Mouse (Mus musculus) myocyte (in vitro differentiated cells): ENCODE measurements at regions not wholly inside any gene's neighbourhood (a gene's known extent, or its start where the extent isn't known, plus 50 kb on each side); places are given as distances from the start of the nearest gene placed in this dataset.

Source experiments
- H3K27me3 ChIP-seq: one replicate; pipeline ENCODE4 v1.6.1; 2011; ENCODE audit not compliant: control insufficient read depth, insufficient read depth, insufficient read length
- H3K36me3 ChIP-seq: one replicate; pipeline ENCODE4 v1.6.1; 2011; ENCODE audit not compliant: control insufficient read depth, insufficient read depth
- H3K4me2 ChIP-seq: one replicate; pipeline ENCODE4 v1.6.1; 2011; ENCODE audit warnings: low read depth, control low read depth
- H3K4me3 ChIP-seq: one replicate; pipeline ENCODE4 v1.5.1; 2011; ENCODE audit warnings: mild to moderate bottlenecking, control low read depth, moderate library complexity
- H3K79me2 ChIP-seq: one replicate; pipeline ENCODE4 v1.6.1; 2011; ENCODE audit not compliant: control insufficient read depth, insufficient read depth
- H3ac ChIP-seq: one replicate; pipeline ENCODE4 v1.6.1; 2011; ENCODE audit not compliant: control insufficient read depth, insufficient read length
- CEBPB ChIP-seq: IDR thresholded peaks from 2 replicates; pipeline ENCODE4 v1.6.1; 2011; ENCODE audit warnings: mild to moderate bottlenecking, moderate library complexity; ENCODE audit not compliant: poor library complexity, insufficient read depth, severe bottlenecking
- E2F4 ChIP-seq: IDR thresholded peaks from one replicate; pipeline ENCODE4 v1.6.1; 2011; ENCODE audit warnings: mild to moderate bottlenecking, control low read depth, moderate library complexity; ENCODE audit not compliant: insufficient read depth
- MAX ChIP-seq: IDR thresholded peaks from one replicate; pipeline ENCODE4 v1.6.1; 2011; ENCODE audit warnings: low read depth, mild to moderate bottlenecking, control low read depth
- MYOD1 ChIP-seq, 3 experiments: IDR thresholded peaks; one replicate each; pipeline ENCODE4 v1.6.1; 2011; ENCODE audit warnings: control low read depth in 2 of 3, low read depth in 2 of 3, mild to moderate bottlenecking in 2 of 3, moderate library complexity in 1 of 3; ENCODE audit not compliant: insufficient read length in 2 of 3, control insufficient read depth in 1 of 3
- MYOG ChIP-seq, 3 experiments: IDR thresholded peaks; one replicate each; pipeline ENCODE4 v1.6.1; 2011; ENCODE audit warnings: control low read depth in 2 of 3, low read depth in 2 of 3, mild to moderate bottlenecking in 2 of 3; ENCODE audit not compliant: insufficient read length in 2 of 3, control insufficient read depth in 1 of 3, insufficient read depth in 1 of 3
- POLR2A ChIP-seq: IDR thresholded peaks from one replicate; pipeline ENCODE4 v1.6.1; 2011; ENCODE audit warnings: low read depth, mild to moderate bottlenecking, control low read depth, moderate library complexity; ENCODE audit not compliant: insufficient read length
- POLR2AphosphoS2 ChIP-seq: IDR thresholded peaks from one replicate; pipeline ENCODE4 v1.6.1; 2011; ENCODE audit warnings: low read depth, control low read depth; ENCODE audit not compliant: insufficient read length
- REST ChIP-seq: IDR thresholded peaks from one replicate; pipeline ENCODE4 v1.6.1; 2011; ENCODE audit warnings: mild to moderate bottlenecking, control low read depth, moderate library complexity; ENCODE audit not compliant: insufficient read depth, insufficient read length
- SRF ChIP-seq: IDR thresholded peaks from one replicate; pipeline ENCODE4 v1.6.1; 2011; ENCODE audit warnings: low read depth; ENCODE audit not compliant: control insufficient read depth, insufficient read length
- TCF12 ChIP-seq: IDR thresholded peaks from one replicate; pipeline ENCODE4 v1.6.1; 2011; ENCODE audit warnings: mild to moderate bottlenecking, control low read depth; ENCODE audit not compliant: poor library complexity, insufficient read depth, severe bottlenecking
- TCF3 ChIP-seq: IDR thresholded peaks from one replicate; pipeline ENCODE4 v1.6.1; 2011; ENCODE audit warnings: low read depth, control low read depth; ENCODE audit not compliant: insufficient read length
- USF1 ChIP-seq: IDR thresholded peaks from one replicate; pipeline ENCODE4 v1.6.1; 2011; ENCODE audit warnings: low read depth, mild to moderate bottlenecking, control low read depth, moderate library complexity

- no peaks in the 10 kb centered on the region for H3K36me3 ChIP-seq
- no peaks in the 10 kb centered on the region for H3K79me2 ChIP-seq
- H3K27me3 ChIP-seq = no peaks in the 10 kb centered on the region
- no peak overlapping the region for H3K4me2 ChIP-seq
- H3K4me3 ChIP-seq = no peak overlapping the region
- H3ac ChIP-seq = no peak overlapping the region
- TF ChIP-seq E2F4 = no peak
- TF ChIP-seq POLR2A = no peak
- TF ChIP-seq TCF3 = no peak
- TF ChIP-seq MYOG (IDR thresholded peaks at IDR 0.05; ENCODE audit: control insufficient read depth in 1 of 3, insufficient read depth in 1 of 3, insufficient read length in 2 of 3, low read depth in 2 of 3) = no peak
- no peak for TF ChIP-seq TCF12
- TF ChIP-seq MAX = no peak
- TF ChIP-seq POLR2AphosphoS2 = no peak
- no peak for TF ChIP-seq SRF
- no peak for TF ChIP-seq REST
- no peak for TF ChIP-seq CEBPB
- no peak for TF ChIP-seq MYOD1 (IDR thresholded peaks at IDR 0.05; ENCODE audit: control insufficient read depth in 1 of 3, insufficient read length in 2 of 3, low read depth in 2 of 3)
- no peak for TF ChIP-seq USF1
Measured at GRCm38 (mm10) chr10:117947911-117948310, 102.1 kb upstream of the Rap1b start.

GRCm38 (mm10) chr10:117952116-117953025 is 106.5 kb upstream of the Rap1b start:
- H3K4me2 ChIP-seq = no peak overlapping the region
- TF ChIP-seq MYOG (IDR thresholded peaks at IDR 0.05; ENCODE audit: control insufficient read depth in 1 of 3, insufficient read depth in 1 of 3, insufficient read length in 2 of 3, low read depth in 2 of 3) (no peak), MAX (no peak), CEBPB (no peak), TCF3 (no peak), REST (no peak), POLR2A (no peak), POLR2AphosphoS2 (no peak), MYOD1 (IDR thresholded peaks at IDR 0.05; ENCODE audit: control insufficient read depth in 1 of 3, insufficient read length in 2 of 3, low read depth in 2 of 3) (no peak), E2F4 (no peak), TCF12 (no peak)
- H3K4me3 ChIP-seq = no peak overlapping the region
- no peak overlapping the region for H3ac ChIP-seq
- H3K36me3 ChIP-seq = no peaks in the 10 kb centered on the region
- H3K27me3 ChIP-seq = no peaks in the 10 kb centered on the region
- H3K79me2 ChIP-seq = no peaks in the 10 kb centered on the region

DNA sequence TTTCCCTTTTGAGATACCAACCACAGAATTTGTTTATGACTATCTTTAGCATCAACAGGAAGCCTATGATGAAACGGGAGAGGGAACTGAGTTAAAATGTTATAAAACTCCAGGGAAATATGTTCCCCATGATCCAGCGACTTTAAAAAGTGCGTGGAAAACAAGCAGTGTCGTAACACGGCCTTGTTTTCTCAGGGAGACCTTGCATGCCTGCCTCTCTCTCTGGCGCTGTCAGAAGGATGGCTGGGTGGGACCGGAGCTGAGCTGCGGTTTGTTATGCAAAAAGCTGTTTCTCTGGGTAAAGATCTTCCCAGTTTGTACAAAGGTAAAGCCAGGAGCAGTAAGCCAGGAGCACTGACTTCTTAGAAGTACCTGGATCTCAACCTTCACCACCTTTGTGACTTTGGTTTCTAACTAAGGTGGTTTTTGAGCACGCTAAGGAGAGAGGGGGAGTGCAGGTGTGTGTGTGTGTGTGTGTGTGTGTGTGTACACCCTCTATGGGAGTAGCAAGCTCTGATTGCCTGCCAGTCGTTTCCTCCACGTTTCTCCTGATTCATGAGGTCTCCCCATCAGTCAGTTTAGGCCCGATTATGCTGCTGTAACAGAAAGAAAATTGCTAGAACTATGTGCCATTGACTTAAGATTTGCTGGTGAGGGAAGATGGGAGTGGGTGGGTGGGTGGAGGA is 107.3 kb upstream of the Rap1b start:
- H3K4me2 ChIP-seq = no peak overlapping the region
- H3ac ChIP-seq = no peak overlapping the region
- H3K36me3 ChIP-seq = no peaks in the 10 kb centered on the region
- H3K4me3 ChIP-seq = no peak overlapping the region
- H3K79me2 ChIP-seq = no peaks in the 10 kb centered on the region
- no peak for TF ChIP-seq TCF12
- TF ChIP-seq MAX = no peak
- no peak for TF ChIP-seq SRF
- no peak for TF ChIP-seq MYOD1 (IDR thresholded peaks at IDR 0.05; ENCODE audit: control insufficient read depth in 1 of 3, insufficient read length in 2 of 3, low read depth in 2 of 3)
- no peak for TF ChIP-seq E2F4
- no peak for TF ChIP-seq POLR2AphosphoS2
- TF ChIP-seq POLR2A = no peak
- TF ChIP-seq REST = no peak
- no peak for TF ChIP-seq CEBPB
- H3K27me3 ChIP-seq = no peaks in the 10 kb centered on the region

- Histone ChIP-seq H3K4me2 (no peak overlapping the region), H3K4me3 (no peak overlapping the region), H3ac (no peak overlapping the region), H3K79me2 (no peaks in the 10 kb centered on the region), H3K36me3 (no peaks in the 10 kb centered on the region), H3K27me3 (no peaks in the 10 kb centered on the region)
- no peak for TF ChIP-seq E2F4
Measured at GRCm38 (mm10) chr10:117956174-117956950, 110.5 kb upstream of the Rap1b start.
